Mouse (Mus musculus) G1E (cell line): ENCODE data around the gene Pgbd5.

Source experiments
- CTCF ChIP-seq: IDR thresholded peaks from 2 replicates; pipeline ENCODE4 v1.5.1; 2012; ENCODE audit warnings: low read depth, low read length, inconsistent platforms, mixed read lengths
- GATA1 ChIP-seq: IDR thresholded peaks from 2 replicates; pipeline ENCODE4 v1.6.1; 2012; ENCODE audit warnings: borderline replicate concordance, low read length, inconsistent platforms, mixed read lengths
- POLR2AphosphoS5 ChIP-seq: IDR thresholded peaks from 2 replicates; pipeline ENCODE4 v1.6.1; 2012; ENCODE audit warnings: low read depth, low read length, inconsistent platforms; ENCODE audit not compliant: insufficient replicate concordance
- TAL1 ChIP-seq: conservative IDR thresholded peaks from 2 replicates; pipeline ENCODE4 v1.6.1; 2012; ENCODE audit warnings: low read depth, low read length, inconsistent platforms, mixed read lengths

GRCm38 (mm10) chr8:124482790-124483189, 43.3 kb upstream of the Pgbd5 start:
- TF ChIP-seq CTCF, result no peak
- TF ChIP-seq POLR2AphosphoS5, result no peak
- no peak for TF ChIP-seq GATA1
- TF ChIP-seq TAL1, result no peak
